Mouse (Mus musculus): ENCODE results near the gene Nrg3. TPM values are rescaled to one million over a fixed set of nuclear protein-coding genes. Genes with fewer than 3 reads are reported as not detected.
A peak's percentile ranks its signal among the peaks of the same experiment; 100 is the strongest.

Nrg3 gene
- polyA plus RNA-seq, 1 experiment from 2014 or later, result 15.9 TPM

GRCm38 (mm10) chr14:38937481-38937880, 535.4 kb downstream of the Nrg3 start:
- WGBS, result 70% methylated on average over 1 of the region's 1 CpGs
- Histone ChIP-seq H3K27me3 (ENCODE audit: control insufficient read depth, insufficient read depth, low read length) (no peaks in the 10 kb centered on the region), H3K9ac (no peak overlapping the region), H3K4me2 (replicated peaks) (no peak overlapping the region), H3K27ac (no peak overlapping the region), H3K4me3 (replicated peaks; ENCODE audit: low read length) (no peak overlapping the region), H3K36me3 (replicated peaks; ENCODE audit: control insufficient read depth, insufficient read depth) (no peaks in the 10 kb centered on the region), H3K9me3 (ENCODE audit: control insufficient read depth, low read length) (no peaks in the 10 kb centered on the region), H3K4me1 (replicated peaks; ENCODE audit: control insufficient read depth, insufficient read depth, low read length) (no peaks in the 10 kb centered on the region)
- ATAC-seq (ENCODE audit: low FRiP score) (no peak), DNase-seq (ENCODE audit: low spot score) (no peak)

DNA sequence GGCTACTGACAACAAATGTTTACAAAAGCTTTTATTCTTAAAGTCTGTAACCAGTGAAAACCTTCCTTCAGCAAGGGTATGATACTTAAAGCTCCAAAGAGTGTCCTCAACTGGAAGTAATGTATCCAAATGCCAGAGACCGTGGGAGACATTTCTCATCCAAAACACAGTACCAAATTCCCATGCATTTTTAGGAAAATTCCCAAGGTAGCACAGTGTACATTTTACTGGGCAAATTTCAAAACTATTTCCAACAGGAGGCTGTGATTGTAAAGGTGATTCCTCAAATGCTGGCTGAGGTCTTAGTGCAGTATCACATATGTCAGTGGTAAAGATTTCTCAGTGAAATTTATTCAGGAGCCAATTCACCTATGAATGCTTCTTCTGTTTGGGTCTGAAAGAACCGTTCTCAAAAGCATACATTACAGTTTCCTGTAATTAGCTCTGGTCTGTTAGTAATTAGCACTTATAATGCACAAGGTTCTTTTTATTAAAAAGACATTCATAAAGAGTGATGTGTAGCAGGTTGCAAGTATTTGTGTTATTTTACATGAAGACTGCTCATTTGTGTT, 536.3 kb downstream of the Nrg3 start:
- Histone ChIP-seq H3K4me3 (replicated peaks; ENCODE audit: low read length) (no peak overlapping the region), H3K9ac (no peak overlapping the region), H3K4me1 (replicated peaks; ENCODE audit: control insufficient read depth, insufficient read depth, low read length) (no peaks in the 10 kb centered on the region), H3K4me2 (replicated peaks) (no peak overlapping the region), H3K27ac (no peak overlapping the region), H3K9me3 (ENCODE audit: control insufficient read depth, low read length) (no peaks in the 10 kb centered on the region), H3K27me3 (ENCODE audit: control insufficient read depth, insufficient read depth, low read length) (no peaks in the 10 kb centered on the region), H3K36me3 (replicated peaks; ENCODE audit: control insufficient read depth, insufficient read depth) (no peaks in the 10 kb centered on the region)
- no peak for DNase-seq (ENCODE audit: low spot score)
- no peak; the same call in 1 of the 2 replicates for ATAC-seq (ENCODE audit: low FRiP score)
- 34% methylated on average over 2 of the region's 2 CpGs for WGBS

DNA sequence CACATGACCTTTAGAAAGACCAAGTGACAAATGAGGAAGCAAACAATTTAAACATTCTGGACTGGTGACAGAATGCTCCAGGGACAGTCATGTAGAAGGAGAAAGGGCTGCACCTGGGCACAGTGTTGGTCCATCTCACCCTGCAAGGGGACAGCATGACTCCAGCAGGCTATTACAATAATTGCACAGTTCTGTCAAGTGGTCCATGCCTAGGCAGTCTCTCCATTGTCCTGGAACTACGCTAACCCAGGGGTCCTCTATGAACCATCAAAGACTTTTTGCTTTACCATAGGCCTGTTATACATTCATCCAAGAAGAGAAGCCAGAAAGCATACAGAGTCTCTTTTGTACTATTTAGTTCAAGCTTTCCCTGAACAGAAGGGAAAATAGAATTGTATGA, 549.2 kb downstream of the Nrg3 start:
- Histone ChIP-seq H3K9ac (no peak overlapping the region), H3K27me3 (ENCODE audit: control insufficient read depth, insufficient read depth, low read length) (no peaks in the 10 kb centered on the region), H3K36me3 (replicated peaks; ENCODE audit: control insufficient read depth, insufficient read depth) (no peaks in the 10 kb centered on the region), H3K4me2 (replicated peaks) (no peak overlapping the region), H3K4me1 (replicated peaks; ENCODE audit: control insufficient read depth, insufficient read depth, low read length) (no peaks in the 10 kb centered on the region), H3K9me3 (ENCODE audit: control insufficient read depth, low read length) (no peaks in the 10 kb centered on the region), H3K4me3 (replicated peaks; ENCODE audit: low read length) (no peak overlapping the region), H3K27ac (no peak overlapping the region)
- WGBS, result 71% methylated on average over 1 of the region's 1 CpGs
- DNase-seq (ENCODE audit: low spot score) (no peak), ATAC-seq (ENCODE audit: low FRiP score) (no peak)

GRCm38 (mm10) chr14:38920800-38921199, 552.1 kb downstream of the Nrg3 start:
- ATAC-seq (ENCODE audit: low FRiP score) (no peak), DNase-seq (ENCODE audit: low spot score) (no peak)
- Histone ChIP-seq H3K9ac (no peak overlapping the region), H3K4me1 (replicated peaks; ENCODE audit: control insufficient read depth, insufficient read depth, low read length) (no peaks in the 10 kb centered on the region), H3K9me3 (ENCODE audit: control insufficient read depth, low read length) (no peaks in the 10 kb centered on the region), H3K4me3 (replicated peaks; ENCODE audit: low read length) (no peak overlapping the region), H3K27ac (no peak overlapping the region), H3K4me2 (replicated peaks) (no peak overlapping the region), H3K27me3 (ENCODE audit: control insufficient read depth, insufficient read depth, low read length) (no peaks in the 10 kb centered on the region), H3K36me3 (replicated peaks; ENCODE audit: control insufficient read depth, insufficient read depth) (no peaks in the 10 kb centered on the region)
- 75% methylated on average over 2 of the region's 2 CpGs for WGBS

DNA sequence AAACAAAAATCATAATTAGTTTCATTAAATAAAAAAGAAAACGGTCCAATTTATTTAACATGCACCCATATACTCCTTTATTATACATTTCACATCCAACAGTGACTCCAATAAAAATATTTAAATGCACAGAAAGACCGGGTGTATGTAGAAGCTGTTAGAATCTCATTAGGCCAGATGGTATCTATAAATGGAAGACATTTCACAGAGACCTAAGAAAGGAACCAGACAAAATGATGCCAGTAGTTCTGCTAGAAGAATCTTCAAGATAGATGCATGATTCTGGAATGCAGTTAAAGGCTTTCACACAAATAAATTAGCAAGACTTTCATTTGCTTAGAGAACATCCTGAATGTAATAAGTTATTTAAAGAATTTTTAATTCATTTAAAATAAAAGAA, 602.3 kb downstream of the Nrg3 start:
- H3K4me1 ChIP-seq (replicated peaks; ENCODE audit: control insufficient read depth, insufficient read depth, low read length), result no peaks in the 10 kb centered on the region
- ATAC-seq (ENCODE audit: low FRiP score) (no peak), DNase-seq (ENCODE audit: low spot score) (no peak)
- H3K9me3 ChIP-seq (ENCODE audit: control insufficient read depth, low read length), result no peaks in the 10 kb centered on the region
- no peaks in the 10 kb centered on the region for H3K27me3 ChIP-seq (ENCODE audit: control insufficient read depth, insufficient read depth, low read length)
- no peak overlapping the region for H3K27ac ChIP-seq
- H3K9ac ChIP-seq, result no peak overlapping the region
- H3K4me3 ChIP-seq (replicated peaks; ENCODE audit: low read length), result no peak overlapping the region
- no peak overlapping the region for H3K4me2 ChIP-seq (replicated peaks)
- 63% methylated on average over 2 of the region's 2 CpGs for WGBS
- H3K36me3 ChIP-seq (replicated peaks; ENCODE audit: control insufficient read depth, insufficient read depth), result no peaks in the 10 kb centered on the region

GRCm38 (mm10) chr14:38847566-38847965, 625.3 kb downstream of the Nrg3 start:
- WGBS, result 97% methylated on average over 1 of the region's 1 CpGs
- ATAC-seq (ENCODE audit: low FRiP score), result no peak
- no peak overlapping the region for H3K27ac ChIP-seq

DNA sequence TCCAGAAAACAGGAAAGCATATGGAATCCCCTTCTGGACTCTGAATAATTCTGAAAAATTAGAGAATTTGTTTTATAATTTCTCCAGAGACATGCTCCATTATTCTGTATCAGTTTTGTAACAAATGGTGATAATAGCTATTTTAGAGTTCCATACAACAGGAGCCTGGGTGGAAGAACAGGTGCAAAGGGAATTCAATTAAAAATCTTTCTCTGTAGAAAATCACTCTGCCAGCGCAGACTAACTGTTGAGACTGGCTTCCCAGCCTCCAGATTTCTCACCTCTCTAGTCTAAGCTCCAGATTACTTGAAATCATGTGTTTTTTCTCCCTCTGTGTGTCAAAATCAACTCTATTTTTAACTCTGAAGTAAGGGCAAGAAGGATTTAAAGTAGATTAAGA, 625.8 kb downstream of the Nrg3 start:
- Histone ChIP-seq H3K9ac (no peak overlapping the region), H3K4me2 (replicated peaks) (no peak overlapping the region), H3K27ac (no peak overlapping the region), H3K27me3 (ENCODE audit: control insufficient read depth, insufficient read depth, low read length) (no peaks in the 10 kb centered on the region), H3K4me3 (replicated peaks; ENCODE audit: low read length) (no peak overlapping the region), H3K9me3 (ENCODE audit: control insufficient read depth, low read length) (no peaks in the 10 kb centered on the region), H3K4me1 (replicated peaks; ENCODE audit: control insufficient read depth, insufficient read depth, low read length) (no peaks in the 10 kb centered on the region), H3K36me3 (replicated peaks; ENCODE audit: control insufficient read depth, insufficient read depth) (no peaks in the 10 kb centered on the region)
- DNase-seq (ENCODE audit: low spot score) (no peak), ATAC-seq (ENCODE audit: low FRiP score) (no peak)
- 79% methylated on average over 1 of the region's 1 CpGs for WGBS

More at GRCm38 (mm10) chr14:38847566-38847965, 625.3 kb downstream of the Nrg3 start:
- H3K4me3 ChIP-seq (replicated peaks; ENCODE audit: low read length), result no peak overlapping the region
- no peaks in the 10 kb centered on the region for H3K27me3 ChIP-seq (ENCODE audit: control insufficient read depth, insufficient read depth, low read length)
- DNase-seq (ENCODE audit: low spot score), result no peak
- no peaks in the 10 kb centered on the region for H3K9me3 ChIP-seq (ENCODE audit: control insufficient read depth, low read length)
- H3K9ac ChIP-seq, result no peak overlapping the region
- H3K4me2 ChIP-seq (replicated peaks), result no peak overlapping the region
- no peaks in the 10 kb centered on the region for H3K36me3 ChIP-seq (replicated peaks; ENCODE audit: control insufficient read depth, insufficient read depth)
- H3K4me1 ChIP-seq (replicated peaks; ENCODE audit: control insufficient read depth, insufficient read depth, low read length), result no peaks in the 10 kb centered on the region

GRCm38 (mm10) chr14:38835006-38835405, 637.9 kb downstream of the Nrg3 start:
- Histone ChIP-seq H3K9me3 (ENCODE audit: control insufficient read depth, low read length) (no peaks in the 10 kb centered on the region), H3K36me3 (replicated peaks; ENCODE audit: control insufficient read depth, insufficient read depth) (no peaks in the 10 kb centered on the region), H3K9ac (no peak overlapping the region), H3K4me3 (replicated peaks; ENCODE audit: low read length) (no peak overlapping the region), H3K27ac (no peak overlapping the region), H3K4me1 (replicated peaks; ENCODE audit: control insufficient read depth, insufficient read depth, low read length) (no peaks in the 10 kb centered on the region), H3K4me2 (replicated peaks) (no peak overlapping the region), H3K27me3 (ENCODE audit: control insufficient read depth, insufficient read depth, low read length) (no peaks in the 10 kb centered on the region)
- WGBS, result 79% methylated on average over 4 of the region's 4 CpGs
- ATAC-seq (ENCODE audit: low FRiP score) (no peak), DNase-seq (ENCODE audit: low spot score) (no peak)

GRCm38 (mm10) chr14:38824891-38825290, 648.0 kb downstream of the Nrg3 start:
- H3K36me3 ChIP-seq (replicated peaks; ENCODE audit: control insufficient read depth, insufficient read depth), result no peaks in the 10 kb centered on the region
- no peak overlapping the region for H3K4me2 ChIP-seq (replicated peaks)
- H3K27ac ChIP-seq, result no peak overlapping the region
- ATAC-seq (ENCODE audit: low FRiP score) (peak; percentile 64; the same call in 1 of the 2 replicates), DNase-seq (ENCODE audit: low spot score) (no peak)
- H3K4me3 ChIP-seq (replicated peaks; ENCODE audit: low read length), result no peak overlapping the region
- no peak overlapping the region for H3K9ac ChIP-seq
- no peaks in the 10 kb centered on the region for H3K4me1 ChIP-seq (replicated peaks; ENCODE audit: control insufficient read depth, insufficient read depth, low read length)
- H3K27me3 ChIP-seq (ENCODE audit: control insufficient read depth, insufficient read depth, low read length), result no peaks in the 10 kb centered on the region
- 60% methylated on average over 1 of the region's 1 CpGs for WGBS
- H3K9me3 ChIP-seq (ENCODE audit: control insufficient read depth, low read length), result no peaks in the 10 kb centered on the region

GRCm38 (mm10) chr14:38797027-38797426, 675.9 kb downstream of the Nrg3 start:
- H3K36me3 ChIP-seq (replicated peaks; ENCODE audit: control insufficient read depth, insufficient read depth), result no peaks in the 10 kb centered on the region
- H3K9ac ChIP-seq, result no peak overlapping the region
- ATAC-seq (ENCODE audit: low FRiP score) (no peak), DNase-seq (ENCODE audit: low spot score) (no peak)
- WGBS, result 85% methylated on average over 3 of the region's 3 CpGs
- no peak overlapping the region for H3K27ac ChIP-seq
- no peaks in the 10 kb centered on the region for H3K4me1 ChIP-seq (replicated peaks; ENCODE audit: control insufficient read depth, insufficient read depth, low read length)
- no peaks in the 10 kb centered on the region for H3K27me3 ChIP-seq (ENCODE audit: control insufficient read depth, insufficient read depth, low read length)
- H3K9me3 ChIP-seq (ENCODE audit: control insufficient read depth, low read length), result no peaks in the 10 kb centered on the region
- no peak overlapping the region for H3K4me2 ChIP-seq (replicated peaks)
- H3K4me3 ChIP-seq (replicated peaks; ENCODE audit: low read length), result no peak overlapping the region

Data from hindbrain, embryonic 14.5 days (tissue).